Mouse (Mus musculus) heart, embryonic 15.5 days (tissue): ENCODE data around the gene Dcps. TPM values are rescaled to one million over a fixed set of nuclear protein-coding genes. Genes with fewer than 3 reads are reported as not detected.

Experiments used
- ATAC-seq: fragments of 200-750 bp; cut with Nextera tagmentation; replicated peaks from 2 replicates; pipeline ENCODE4 v1.8.0; 2017; ENCODE audit warnings: low read depth, moderate TSS enrichment; ENCODE audit not compliant: insufficient number of reproducible peaks, insufficient read depth, low FRiP score
- H3K27ac ChIP-seq: fragments of 300-500 bp; sonication (generic); 2 replicates; pipeline ENCODE4 v1.5.1; 2015; ENCODE audit warnings: mild to moderate bottlenecking, inconsistent platforms
- H3K27me3 ChIP-seq: fragments of 300-500 bp; sonication (generic); 2 replicates; pipeline ENCODE4 v1.6.1; 2015; ENCODE audit warnings: inconsistent platforms
- H3K36me3 ChIP-seq: fragments of 300-500 bp; sonication (generic); 2 replicates; pipeline ENCODE4 v1.6.1; 2015; ENCODE audit warnings: mild to moderate bottlenecking, inconsistent platforms
- H3K4me1 ChIP-seq: fragments of 300-500 bp; sonication (generic); replicated peaks from 2 replicates; pipeline ENCODE4 v1.6.1; 2015; ENCODE audit warnings: inconsistent platforms
- H3K4me2 ChIP-seq: fragments of 300-500 bp; sonication (generic); 2 replicates; pipeline ENCODE4 v1.6.1; 2015; ENCODE audit warnings: inconsistent platforms, mild to moderate bottlenecking, moderate library complexity
- H3K4me3 ChIP-seq: fragments of 300-500 bp; sonication (generic); 2 replicates; pipeline ENCODE4 v1.5.1; 2015; ENCODE audit warnings: mild to moderate bottlenecking, inconsistent platforms
- H3K9ac ChIP-seq: fragments of 300-500 bp; sonication (generic); 2 replicates; pipeline ENCODE4 v1.6.1; 2015; ENCODE audit warnings: mild to moderate bottlenecking, inconsistent platforms
- H3K9me3 ChIP-seq: fragments of 300-500 bp; sonication (generic); replicated peaks from 2 replicates; pipeline ENCODE4 v1.6.1; 2016; ENCODE audit warnings: inconsistent platforms
- WGBS: fragments of 180-500 bp; shearing (Covaris S2); methylation state at CpG from one replicate; pipeline ENCODE4 v1.1.7; 2015; ENCODE audit warnings: mixed read lengths; 5-methylcytosine and 5-hydroxymethylcytosine counted together
- polyA plus RNA-seq: library from polyadenylated mRNA; unstranded; fragments of >200 nt; fragmentation: Nextera tagmentation; extraction: Ambion mirVana; gene quantifications from 2 replicates; pipeline ENCODE4 v1.2.1, GENCODE M21; 2015

The Dcps gene
- polyA plus RNA-seq, 1 experiment from 2014 or later = 54.6 TPM

DNA sequence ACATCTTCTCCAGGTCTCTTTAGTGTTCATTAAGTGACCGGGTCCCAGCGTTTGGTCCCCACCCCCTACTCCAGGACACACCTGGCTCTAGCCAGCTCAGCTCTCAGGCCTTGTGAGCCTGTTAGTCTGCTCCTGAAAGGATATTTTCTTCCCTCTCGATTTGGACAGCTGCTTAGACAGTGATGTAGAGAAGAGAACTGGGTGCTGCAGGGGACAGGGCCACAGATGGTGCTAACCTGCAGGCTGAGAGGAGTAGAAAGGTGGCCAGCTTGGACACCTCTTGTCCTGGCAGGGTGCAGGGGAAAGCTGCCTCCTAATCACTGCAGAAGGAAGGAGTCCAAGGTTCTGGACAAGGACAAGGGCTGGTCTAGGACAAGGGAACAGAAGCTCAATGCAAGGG lies 67.8 kb downstream of the Dcps start:
- H3K9me3 ChIP-seq = no peaks in the 10 kb centered on the region
- H3K9ac ChIP-seq = no peak overlapping the region
- no peaks in the 10 kb centered on the region for H3K36me3 ChIP-seq
- no peak overlapping the region for H3K4me3 ChIP-seq
- H3K27me3 ChIP-seq = no peaks in the 10 kb centered on the region
- peaks cover 51% of the 10 kb centered on the region for H3K4me1 ChIP-seq
- H3K27ac ChIP-seq = no peak overlapping the region
- WGBS = 85% methylated on average over 3 of the region's 3 CpGs
- ATAC-seq = no peak
- H3K4me2 ChIP-seq = no peak overlapping the region

DNA sequence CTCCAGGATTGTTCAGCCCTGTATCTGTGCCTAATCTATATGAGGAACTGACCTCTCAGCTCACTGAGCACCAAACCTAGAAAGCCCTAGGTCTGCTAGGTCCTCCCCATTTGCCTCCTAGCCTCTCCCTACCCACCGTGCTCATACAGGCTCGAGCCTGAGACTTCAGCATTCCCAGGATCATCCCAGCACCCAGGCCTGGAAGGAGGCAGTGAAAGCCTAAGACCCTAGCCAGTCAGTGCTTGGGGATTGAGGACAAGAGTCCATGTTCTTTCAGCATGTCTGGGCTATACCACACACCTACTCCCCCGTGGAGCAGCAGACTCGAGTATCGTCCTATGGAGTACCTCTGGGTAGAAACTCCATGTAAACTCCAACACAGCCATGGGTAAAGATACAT lies 68.5 kb downstream of the Dcps start:
- H3K4me3 ChIP-seq = no peak overlapping the region
- 88% methylated on average over 5 of the region's 5 CpGs for WGBS
- no peaks in the 10 kb centered on the region for H3K27me3 ChIP-seq
- H3K36me3 ChIP-seq = no peaks in the 10 kb centered on the region
- no peak overlapping the region for H3K27ac ChIP-seq
- H3K9ac ChIP-seq = no peak overlapping the region
- no peak overlapping the region for H3K4me2 ChIP-seq
- no peak for ATAC-seq
- peaks cover 51% of the 10 kb centered on the region for H3K4me1 ChIP-seq
- H3K9me3 ChIP-seq = no peaks in the 10 kb centered on the region

- no peaks in the 10 kb centered on the region for H3K36me3 ChIP-seq
- no peak overlapping the region for H3K9ac ChIP-seq
- H3K9me3 ChIP-seq = no peaks in the 10 kb centered on the region
- peaks cover 40% of the 10 kb centered on the region for H3K4me1 ChIP-seq
- 0 out of 2 replicates have a peak overlapping the region, but pooled peaks have one; percentile 23 for H3K27ac ChIP-seq
- H3K4me2 ChIP-seq = 0 out of 2 replicates have a peak overlapping the region, but pooled peaks have one; percentile 2
- 41% methylated on average over 15 of the region's 15 CpGs for WGBS
- H3K4me3 ChIP-seq = no peak overlapping the region
- no peaks in the 10 kb centered on the region for H3K27me3 ChIP-seq
- ATAC-seq = peak; percentile 55; the same call in 1 of the 2 replicates
Measured at GRCm38 (mm10) chr9:35105884-35106880, 69.7 kb downstream of the Dcps start.

- Histone ChIP-seq H3K9ac (no peak overlapping the region), H3K27me3 (no peaks in the 10 kb centered on the region), H3K27ac (0 out of 2 replicates have a peak overlapping the region, but pooled peaks have one; percentile 4), H3K4me2 (0 out of 2 replicates have a peak overlapping the region, but pooled peaks have one; percentile 2), H3K9me3 (no peaks in the 10 kb centered on the region), H3K36me3 (no peaks in the 10 kb centered on the region; the same call in 1 of the 2 replicates), H3K4me3 (no peak overlapping the region), H3K4me1 (peaks cover 32% of the 10 kb centered on the region)
- no peak for ATAC-seq
- 42% methylated on average over 2 of the region's 2 CpGs for WGBS
Measured at GRCm38 (mm10) chr9:35105438-35105837, 70.4 kb downstream of the Dcps start.

DNA sequence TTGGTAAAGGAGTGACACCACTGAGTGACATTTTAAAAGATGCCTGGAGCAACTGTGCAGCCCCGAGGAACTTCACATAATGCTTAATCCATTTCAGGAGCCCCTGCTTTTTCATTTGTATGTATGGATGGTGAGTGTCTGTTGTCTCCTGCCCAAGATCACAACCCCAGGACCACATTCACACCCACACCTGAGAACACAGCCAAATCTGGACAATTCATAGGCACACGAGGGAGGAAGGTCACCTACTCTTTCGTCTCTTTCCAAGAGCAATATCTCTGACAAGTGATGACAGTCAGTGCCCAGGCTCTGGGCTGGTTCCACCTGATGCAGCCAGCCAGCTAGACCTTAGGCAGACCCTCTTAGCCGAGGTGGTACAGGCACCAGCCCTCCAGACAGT lies 71.2 kb downstream of the Dcps start:
- ATAC-seq = no peak
- WGBS = 53% methylated on average over 4 of the region's 4 CpGs
- Histone ChIP-seq H3K9ac (no peak overlapping the region), H3K4me1 (peaks cover 25% of the 10 kb centered on the region), H3K27ac (no peak overlapping the region), H3K9me3 (no peaks in the 10 kb centered on the region), H3K4me2 (no peak overlapping the region), H3K4me3 (no peak overlapping the region), H3K36me3 (no peaks in the 10 kb centered on the region; the same call in 1 of the 2 replicates), H3K27me3 (no peaks in the 10 kb centered on the region)

- Histone ChIP-seq H3K4me3 (no peak overlapping the region), H3K9ac (no peak overlapping the region), H3K9me3 (no peaks in the 10 kb centered on the region), H3K27me3 (no peaks in the 10 kb centered on the region), H3K4me1 (peaks cover 9% of the 10 kb centered on the region; the same call in 1 of the 2 replicates), H3K36me3 (no peaks in the 10 kb centered on the region; the same call in 1 of the 2 replicates), H3K27ac (no peak overlapping the region), H3K4me2 (no peak overlapping the region)
- ATAC-seq = no peak
- WGBS = 73% methylated on average over 4 of the region's 4 CpGs
Measured at GRCm38 (mm10) chr9:35098762-35099161, 77.1 kb downstream of the Dcps start.

GRCm38 (mm10) chr9:35097901-35098300 lies 78.0 kb downstream of the Dcps start:
- Histone ChIP-seq H3K4me1 (peaks cover 9% of the 10 kb centered on the region; the same call in 1 of the 2 replicates), H3K4me2 (no peak overlapping the region), H3K27ac (no peak overlapping the region), H3K9me3 (no peaks in the 10 kb centered on the region), H3K4me3 (no peak overlapping the region), H3K27me3 (no peaks in the 10 kb centered on the region), H3K36me3 (no peaks in the 10 kb centered on the region; the same call in 1 of the 2 replicates), H3K9ac (no peak overlapping the region)
- WGBS = 42% methylated on average over 4 of the region's 4 CpGs
- no peak for ATAC-seq

- peaks cover 9% of the 10 kb centered on the region; the same call in 1 of the 2 replicates for H3K4me1 ChIP-seq
- no peaks in the 10 kb centered on the region for H3K9me3 ChIP-seq
- no peak overlapping the region for H3K4me3 ChIP-seq
- no peak overlapping the region for H3K27ac ChIP-seq
- no peak overlapping the region for H3K9ac ChIP-seq
- no peaks in the 10 kb centered on the region for H3K27me3 ChIP-seq
- 76% methylated on average over 1 of the region's 1 CpGs for WGBS
- H3K4me2 ChIP-seq = no peak overlapping the region
- H3K36me3 ChIP-seq = no peaks in the 10 kb centered on the region
- ATAC-seq = no peak
Measured at GRCm38 (mm10) chr9:35095726-35096125, 80.1 kb downstream of the Dcps start.

DNA sequence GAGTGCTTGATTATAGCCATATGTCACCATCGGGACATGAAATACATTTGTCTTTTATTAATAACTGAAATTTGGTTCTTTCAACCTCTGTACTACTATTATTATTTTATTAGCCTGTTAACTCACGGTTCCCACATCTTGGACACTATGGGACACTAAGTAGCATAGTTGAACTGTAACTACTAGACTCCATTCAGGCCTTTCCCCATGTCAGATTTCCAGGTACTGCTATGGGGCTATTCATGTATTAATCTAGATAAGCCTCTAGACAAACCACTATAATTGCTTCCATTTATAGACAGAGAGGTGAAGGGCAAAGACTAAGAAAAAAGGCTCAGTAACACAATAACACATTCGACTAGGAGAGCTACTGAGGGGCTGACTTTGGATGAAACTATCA lies 82.5 kb downstream of the Dcps start:
- H3K4me1 ChIP-seq = peaks cover 6% of the 10 kb centered on the region; the same call in 1 of the 2 replicates
- no peak overlapping the region for H3K4me3 ChIP-seq
- no peaks in the 10 kb centered on the region for H3K9me3 ChIP-seq
- no peak overlapping the region for H3K4me2 ChIP-seq
- H3K27me3 ChIP-seq = no peaks in the 10 kb centered on the region
- no peak overlapping the region for H3K9ac ChIP-seq
- ATAC-seq = no peak
- H3K36me3 ChIP-seq = no peaks in the 10 kb centered on the region
- WGBS = 84% methylated on average over 3 of the region's 3 CpGs
- H3K27ac ChIP-seq = no peak overlapping the region

- Histone ChIP-seq H3K9ac (no peak overlapping the region), H3K4me3 (no peak overlapping the region), H3K36me3 (no peaks in the 10 kb centered on the region), H3K27me3 (no peaks in the 10 kb centered on the region), H3K4me2 (no peak overlapping the region), H3K9me3 (no peaks in the 10 kb centered on the region), H3K27ac (no peak overlapping the region), H3K4me1 (peaks cover 3% of the 10 kb centered on the region; the same call in 1 of the 2 replicates)
- no peak for ATAC-seq
- 85% methylated on average over 2 of the region's 2 CpGs for WGBS
Measured at GRCm38 (mm10) chr9:35092904-35093303, 83.0 kb downstream of the Dcps start.
